Mouse (Mus musculus): ENCODE results near the gene Piwil1. TPM values are rescaled to one million over a fixed set of nuclear protein-coding genes. Genes with fewer than 3 reads are reported as not detected.
A peak's percentile ranks its signal among the peaks of the same experiment; 100 is the strongest.
"Not testable (repeated sequence)": the region's sequence is repeated elsewhere in the genome, so short reads cannot be mapped to it uniquely, and the experiment has no call there.

Gene Piwil1
- polyA plus RNA-seq, 1 experiment from 2014 or later, result not detected

DNA sequence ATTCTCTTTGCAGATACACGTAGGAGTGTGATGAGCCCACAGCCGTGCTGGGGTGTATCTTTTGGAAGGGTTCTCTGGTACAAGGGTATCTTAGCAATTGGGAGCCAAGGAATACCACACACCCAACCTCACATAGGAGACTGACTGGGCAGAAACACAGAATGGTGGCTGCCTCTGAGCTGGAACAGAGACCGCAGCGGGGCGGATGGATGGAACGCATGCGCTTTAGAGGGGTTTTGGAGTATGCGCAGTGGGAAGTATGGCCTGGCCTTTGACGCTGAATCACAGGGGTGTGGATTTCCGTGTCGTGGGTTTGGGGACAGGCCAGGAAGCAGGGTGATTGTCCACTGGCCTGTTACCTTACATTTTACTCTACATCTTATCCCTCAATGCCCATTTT is 4.9 kb downstream of the Piwil1 start:
- H3K9ac ChIP-seq, result no peak overlapping the region
- H3K4me2 ChIP-seq, result no peak overlapping the region
- DNase-seq (no peak), ATAC-seq (ENCODE audit: insufficient read depth) (no peak)
- no peaks in the 10 kb centered on the region for H3K36me3 ChIP-seq (ENCODE audit: insufficient read depth)
- 92% methylated on average over 11 of the region's 11 CpGs for WGBS
- no peaks in the 10 kb centered on the region for H3K4me1 ChIP-seq (ENCODE audit: insufficient read depth)
- no peak overlapping the region for H3K27ac ChIP-seq (ENCODE audit: low read depth)
- peaks cover 3% of the 10 kb centered on the region; the same call in 1 of the 2 replicates for H3K9me3 ChIP-seq (ENCODE audit: low read depth, low read length)
- H3K27me3 ChIP-seq (ENCODE audit: insufficient read depth, low read length), result no peaks in the 10 kb centered on the region
- TF ChIP-seq CTCF (IDR thresholded peaks at IDR 0.05; ENCODE audit: low read depth), result no peak
- no peak overlapping the region for H3K4me3 ChIP-seq (ENCODE audit: low read depth, low read length)

GRCm38 (mm10) chr5:128708929-128709328 is 6.6 kb downstream of the Piwil1 start:
- H3K4me3 ChIP-seq (ENCODE audit: low read depth, low read length), result no peak overlapping the region
- H3K27me3 ChIP-seq (ENCODE audit: insufficient read depth, low read length), result no peaks in the 10 kb centered on the region
- no peak for ATAC-seq (ENCODE audit: insufficient read depth)
- TF ChIP-seq CTCF (IDR thresholded peaks at IDR 0.05; ENCODE audit: low read depth), result no peak
- H3K27ac ChIP-seq (ENCODE audit: low read depth), result no peak overlapping the region
- H3K9me3 ChIP-seq (ENCODE audit: low read depth, low read length), result peaks cover 3% of the 10 kb centered on the region; the same call in 1 of the 2 replicates
- no peak for DNase-seq
- WGBS, result 82% methylated on average over 5 of the region's 5 CpGs
- no peaks in the 10 kb centered on the region for H3K36me3 ChIP-seq (ENCODE audit: insufficient read depth)
- H3K9ac ChIP-seq, result no peak overlapping the region
- H3K4me1 ChIP-seq (ENCODE audit: insufficient read depth), result no peaks in the 10 kb centered on the region
- no peak overlapping the region for H3K4me2 ChIP-seq

GRCm38 (mm10) chr5:128710596-128710995 is 8.3 kb downstream of the Piwil1 start:
- no peaks in the 10 kb centered on the region for H3K36me3 ChIP-seq (ENCODE audit: insufficient read depth)
- no peak overlapping the region for H3K9ac ChIP-seq
- H3K4me3 ChIP-seq (ENCODE audit: low read depth, low read length), result no peak overlapping the region
- ATAC-seq (ENCODE audit: insufficient read depth), result no peak
- no peak overlapping the region for H3K27ac ChIP-seq (ENCODE audit: low read depth)
- no peak overlapping the region for H3K4me2 ChIP-seq
- no peak for DNase-seq
- TF ChIP-seq CTCF (IDR thresholded peaks at IDR 0.05; ENCODE audit: low read depth), result no peak
- 27% methylated on average over 8 of the region's 8 CpGs for WGBS
- H3K27me3 ChIP-seq (ENCODE audit: insufficient read depth, low read length), result no peaks in the 10 kb centered on the region
- no peaks in the 10 kb centered on the region for H3K4me1 ChIP-seq (ENCODE audit: insufficient read depth)
- peaks cover 3% of the 10 kb centered on the region; the same call in 1 of the 2 replicates for H3K9me3 ChIP-seq (ENCODE audit: low read depth, low read length)

- no peaks in the 10 kb centered on the region for H3K9me3 ChIP-seq (ENCODE audit: low read depth, low read length)
- TF ChIP-seq CTCF (IDR thresholded peaks at IDR 0.05; ENCODE audit: low read depth), result peak; percentile 62
- H3K4me3 ChIP-seq (ENCODE audit: low read depth, low read length), result no peak overlapping the region
- H3K36me3 ChIP-seq (ENCODE audit: insufficient read depth), result no peaks in the 10 kb centered on the region
- DNase-seq, result peak; percentile 58
- no peaks in the 10 kb centered on the region for H3K27me3 ChIP-seq (ENCODE audit: insufficient read depth, low read length)
- H3K27ac ChIP-seq (ENCODE audit: low read depth), result no peak overlapping the region
- ATAC-seq (ENCODE audit: insufficient read depth), result no peak
- WGBS, result 77% methylated on average over 6 of the region's 6 CpGs
- no peak overlapping the region for H3K4me2 ChIP-seq
- no peak overlapping the region for H3K9ac ChIP-seq
- no peaks in the 10 kb centered on the region for H3K4me1 ChIP-seq (ENCODE audit: insufficient read depth)
Observed at GRCm38 (mm10) chr5:128711847-128712246, 9.5 kb downstream of the Piwil1 start.

DNA sequence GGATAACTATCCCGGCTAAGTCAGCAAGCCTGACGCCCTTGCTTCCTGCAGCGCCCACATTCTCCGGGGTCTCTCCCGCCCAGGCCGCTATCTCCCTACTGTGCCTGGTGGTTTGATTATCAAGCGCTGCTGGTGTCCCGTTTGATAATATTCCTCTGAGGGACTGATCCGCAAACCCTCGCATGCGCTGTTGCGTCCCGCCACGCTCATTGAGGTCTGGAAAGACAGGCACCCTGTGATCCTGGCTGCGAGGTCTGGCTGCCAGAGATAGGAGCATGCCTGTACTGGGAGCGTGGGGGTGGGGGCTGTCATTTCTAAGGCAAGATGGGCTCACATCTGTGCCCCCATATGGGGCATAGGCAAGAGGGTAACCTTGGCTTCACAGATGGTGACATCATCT is 12.8 kb downstream of the Piwil1 start:
- ATAC-seq (ENCODE audit: insufficient read depth) (no peak), DNase-seq (no peak)
- H3K9me3 ChIP-seq (ENCODE audit: low read depth, low read length), result no peaks in the 10 kb centered on the region
- 60% methylated on average over 16 of the region's 16 CpGs for WGBS
- no peak overlapping the region for H3K4me2 ChIP-seq
- H3K4me3 ChIP-seq (ENCODE audit: low read depth, low read length), result no peak overlapping the region
- H3K27ac ChIP-seq (ENCODE audit: low read depth), result no peak overlapping the region
- TF ChIP-seq CTCF (IDR thresholded peaks at IDR 0.05; ENCODE audit: low read depth), result no peak
- H3K27me3 ChIP-seq (ENCODE audit: insufficient read depth, low read length), result no peaks in the 10 kb centered on the region
- no peaks in the 10 kb centered on the region for H3K4me1 ChIP-seq (ENCODE audit: insufficient read depth)
- no peak overlapping the region for H3K9ac ChIP-seq
- H3K36me3 ChIP-seq (ENCODE audit: insufficient read depth), result no peaks in the 10 kb centered on the region

- not testable (repeated sequence) for H3K9me3 ChIP-seq (ENCODE audit: low read depth, low read length); H3K4me3 ChIP-seq (ENCODE audit: low read depth, low read length); H3K9ac ChIP-seq; H3K4me2 ChIP-seq; H3K27ac ChIP-seq (ENCODE audit: low read depth); ATAC-seq (ENCODE audit: insufficient read depth); H3K27me3 ChIP-seq (ENCODE audit: insufficient read depth, low read length); DNase-seq; H3K4me1 ChIP-seq (ENCODE audit: insufficient read depth); H3K36me3 ChIP-seq (ENCODE audit: insufficient read depth)
- WGBS, result 86% methylated on average over 11 of the region's 11 CpGs
Observed at GRCm38 (mm10) chr5:128720461-128720860, 18.1 kb downstream of the Piwil1 start.

DNA sequence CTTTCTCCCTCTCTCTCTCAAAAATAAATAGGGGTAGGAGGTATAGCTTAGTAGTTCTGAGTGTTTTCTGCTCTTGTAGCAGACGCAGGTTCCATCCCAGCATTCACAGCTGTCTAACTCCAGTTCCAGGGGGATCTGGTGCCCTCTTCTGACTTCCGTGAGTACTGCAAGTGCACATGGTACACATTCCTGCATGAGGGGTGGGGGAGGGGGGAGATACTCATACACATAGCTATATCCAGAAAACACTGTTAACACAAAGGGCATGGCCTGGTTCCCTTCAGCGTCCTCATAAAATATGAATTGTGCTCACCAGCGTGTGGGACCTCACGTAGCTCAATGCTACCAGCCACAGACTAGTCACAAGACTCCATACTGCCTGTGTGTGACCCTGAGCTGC is 27.0 kb downstream of the Piwil1 start:
- peak; percentile 58 for DNase-seq

GRCm38 (mm10) chr5:128730634-128731033 is 28.3 kb downstream of the Piwil1 start:
- WGBS, result 41% methylated on average over 5 of the region's 5 CpGs
- H3K36me3 ChIP-seq (ENCODE audit: insufficient read depth), result no peaks in the 10 kb centered on the region
- H3K9ac ChIP-seq, result no peak overlapping the region
- no peaks in the 10 kb centered on the region for H3K4me1 ChIP-seq (ENCODE audit: insufficient read depth)
- ATAC-seq (ENCODE audit: insufficient read depth) (no peak), DNase-seq (peak; percentile 51)
- H3K9me3 ChIP-seq (ENCODE audit: low read depth, low read length), result no peaks in the 10 kb centered on the region
- H3K27me3 ChIP-seq (ENCODE audit: insufficient read depth, low read length), result no peaks in the 10 kb centered on the region
- no peak overlapping the region for H3K27ac ChIP-seq (ENCODE audit: low read depth)
- TF ChIP-seq CTCF (IDR thresholded peaks at IDR 0.05; ENCODE audit: low read depth), result peak; percentile 75
- no peak overlapping the region for H3K4me3 ChIP-seq (ENCODE audit: low read depth, low read length)
- no peak overlapping the region for H3K4me2 ChIP-seq

More for the DNA sequence above, 27.0 kb downstream of the Piwil1 start:
- Histone ChIP-seq H3K27ac (ENCODE audit: low read depth) (no peak overlapping the region), H3K9me3 (ENCODE audit: low read depth, low read length) (no peaks in the 10 kb centered on the region), H3K9ac (no peak overlapping the region), H3K36me3 (ENCODE audit: insufficient read depth) (no peaks in the 10 kb centered on the region), H3K4me2 (no peak overlapping the region), H3K27me3 (ENCODE audit: insufficient read depth, low read length) (no peaks in the 10 kb centered on the region), H3K4me1 (ENCODE audit: insufficient read depth) (no peaks in the 10 kb centered on the region), H3K4me3 (ENCODE audit: low read depth, low read length) (no peak overlapping the region)
- TF ChIP-seq CTCF (IDR thresholded peaks at IDR 0.05; ENCODE audit: low read depth), result peak; percentile 53
- no peak for ATAC-seq (ENCODE audit: insufficient read depth)
- WGBS, result 73% methylated on average over 5 of the region's 5 CpGs
